Mouse (Mus musculus) spleen, postnatal 14 days (tissue): Measurements from ENCODE around the gene Efemp2.

Experiments
- DNase-seq, 2 experiments: peaks; one replicate each; pipeline ENCODE4 v3.0.0; 2021 to 2022; ENCODE audit warnings: low spot score in 2 of 2

The Efemp2 gene

DNA sequence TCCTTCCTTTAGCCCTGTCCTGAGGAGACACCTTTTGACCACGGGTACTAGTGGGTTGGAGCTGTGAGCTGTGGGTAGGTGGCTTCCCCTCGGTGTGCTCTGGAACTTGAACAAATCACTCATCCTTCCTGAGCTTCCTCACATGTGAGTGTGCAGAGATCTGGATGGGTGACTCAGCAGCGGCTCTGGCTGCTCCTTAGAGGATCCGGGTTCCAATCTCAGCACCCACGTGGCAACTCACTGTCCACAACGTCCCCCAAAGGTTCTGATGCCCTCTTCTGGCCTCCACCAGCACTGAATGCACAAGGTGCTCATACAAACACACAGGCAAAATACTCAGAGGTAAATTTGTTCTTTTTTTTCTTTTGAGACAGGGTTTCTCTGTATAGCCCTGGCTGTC is 22.0 kb upstream of the Efemp2 start:
- no peak for DNase-seq

DNA sequence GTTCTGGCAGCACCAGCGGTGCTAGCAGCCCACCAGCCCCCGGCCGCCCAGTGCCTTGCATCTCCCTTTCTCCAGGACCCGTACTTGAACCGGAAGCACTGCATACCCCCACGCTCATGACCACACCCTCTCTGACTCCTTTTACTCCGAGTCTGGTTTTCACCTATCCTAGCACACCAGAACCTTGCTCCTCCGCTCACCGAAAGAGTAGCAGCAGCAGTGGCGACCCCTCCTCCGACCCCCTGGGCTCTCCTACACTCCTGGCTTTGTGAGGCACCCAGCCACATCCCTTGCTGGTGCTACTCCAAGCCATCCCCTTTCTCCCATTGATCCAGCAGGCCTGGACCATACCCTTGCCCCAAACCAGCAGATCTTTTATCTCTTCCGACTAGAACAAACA is 18.7 kb upstream of the Efemp2 start:
- DNase-seq = no peak

DNA sequence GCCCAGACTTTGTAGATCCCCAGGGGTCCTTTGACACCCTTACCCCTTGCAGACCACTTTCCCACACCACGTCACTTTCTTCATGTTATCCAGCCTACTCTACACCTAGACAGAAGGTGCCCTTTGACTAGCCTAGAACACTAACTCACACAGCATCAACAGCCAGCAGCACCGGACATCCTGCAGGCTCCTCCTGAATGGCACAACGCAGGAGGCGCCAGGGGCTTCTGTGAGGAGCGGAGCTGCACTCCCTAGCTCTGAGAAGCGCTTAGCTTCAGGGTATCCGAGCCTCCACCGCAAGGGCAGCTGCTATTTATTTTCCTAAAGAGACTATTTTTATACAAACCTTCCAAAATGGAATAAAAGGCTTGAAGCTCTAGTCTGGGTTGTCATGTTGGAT is 18.2 kb upstream of the Efemp2 start:
- no peak for DNase-seq

GRCm38 (mm10) chr19:5456241-5456921 is 17.4 kb upstream of the Efemp2 start:
- DNase-seq = no peak

DNA sequence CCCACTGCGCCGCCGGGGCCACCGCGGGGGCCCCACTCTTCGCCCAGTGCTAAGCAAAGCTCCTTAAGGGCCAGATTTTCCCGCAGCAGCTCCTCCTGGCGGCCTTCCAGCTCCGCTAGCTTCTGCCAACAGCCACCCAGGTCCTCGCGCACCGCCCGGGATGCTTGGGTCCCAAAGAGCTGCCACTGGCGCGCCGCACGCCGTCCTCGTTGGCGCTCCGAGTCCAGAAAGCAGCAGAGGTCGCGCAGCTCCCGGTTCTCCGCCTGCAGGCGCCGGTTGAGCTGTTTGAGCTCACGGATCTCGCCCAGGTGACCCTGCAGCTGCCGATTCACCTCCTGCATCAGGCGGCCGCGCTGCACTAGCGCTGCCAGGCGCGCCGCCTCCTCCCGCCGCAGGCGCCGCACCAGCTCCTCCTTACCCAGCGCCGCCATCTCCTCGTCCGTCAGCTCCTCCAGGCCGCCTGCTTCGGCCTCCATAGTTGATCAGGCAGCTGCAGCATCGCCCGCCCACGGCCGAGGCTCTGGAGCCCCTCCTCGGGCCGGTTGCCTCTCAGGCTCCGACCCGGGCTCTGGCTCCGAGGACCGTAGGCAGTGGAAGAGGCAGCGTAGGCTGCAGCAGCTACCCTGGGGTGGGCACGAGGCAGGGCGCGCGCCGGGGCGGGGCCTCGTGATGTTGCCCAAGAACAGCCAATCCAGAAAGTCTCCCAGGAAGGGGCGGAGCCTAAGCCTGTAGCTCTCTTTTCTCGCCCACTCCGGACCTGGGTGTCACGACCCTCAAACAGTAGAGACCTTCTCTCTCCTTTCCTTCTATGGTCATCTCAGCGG is 16.6 kb upstream of the Efemp2 start:
- peak; percentile 78 to 88 for DNase-seq

- DNase-seq = no peak
These were observed 15.9 kb upstream of the Efemp2 start, which contains the start of gene Ccdc85b for GRCm38 (mm10) chr19:5457746-5458442. Gene Ccdc85b (minus strand): TSS chr19:5457894.

DNA sequence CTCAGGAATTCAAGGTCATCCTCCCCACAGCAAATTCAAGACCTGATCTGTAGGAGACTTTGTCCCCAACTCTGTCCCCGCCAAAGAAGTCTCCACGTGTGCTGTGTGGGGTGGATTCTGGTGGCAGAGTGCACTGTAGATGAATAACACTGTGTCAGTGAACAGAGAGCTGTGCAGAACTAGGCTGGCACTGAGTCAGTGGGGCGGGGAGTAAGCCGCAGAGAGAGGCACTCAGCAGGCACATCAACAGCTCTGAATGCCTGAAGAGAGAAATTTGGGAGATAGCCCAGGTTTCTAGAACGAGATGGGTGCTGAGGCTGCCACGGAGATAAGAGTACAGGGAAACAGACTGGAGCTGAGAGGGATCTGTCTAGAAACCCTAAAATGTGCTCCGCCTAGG is 14.7 kb upstream of the Efemp2 start:
- no peak for DNase-seq

DNA sequence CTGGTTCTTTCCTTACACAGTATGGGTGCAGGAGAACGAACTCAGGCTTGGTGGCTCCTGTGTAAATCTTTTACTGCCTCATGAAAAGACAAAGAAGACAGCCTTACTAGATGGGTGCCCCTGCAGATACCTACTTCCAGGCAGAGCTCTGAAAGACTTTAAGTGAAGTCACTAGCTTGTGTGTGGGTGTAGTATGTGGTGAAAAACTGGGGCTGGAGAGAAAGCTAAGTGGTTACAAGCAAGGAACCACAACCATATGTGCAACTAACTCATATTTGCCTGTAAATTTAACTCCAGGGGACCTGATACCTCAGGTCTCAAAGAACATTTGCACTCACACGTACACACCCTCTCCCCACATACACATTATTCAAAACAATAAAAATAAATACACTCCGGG is 13.9 kb upstream of the Efemp2 start:
- no peak for DNase-seq

DNA sequence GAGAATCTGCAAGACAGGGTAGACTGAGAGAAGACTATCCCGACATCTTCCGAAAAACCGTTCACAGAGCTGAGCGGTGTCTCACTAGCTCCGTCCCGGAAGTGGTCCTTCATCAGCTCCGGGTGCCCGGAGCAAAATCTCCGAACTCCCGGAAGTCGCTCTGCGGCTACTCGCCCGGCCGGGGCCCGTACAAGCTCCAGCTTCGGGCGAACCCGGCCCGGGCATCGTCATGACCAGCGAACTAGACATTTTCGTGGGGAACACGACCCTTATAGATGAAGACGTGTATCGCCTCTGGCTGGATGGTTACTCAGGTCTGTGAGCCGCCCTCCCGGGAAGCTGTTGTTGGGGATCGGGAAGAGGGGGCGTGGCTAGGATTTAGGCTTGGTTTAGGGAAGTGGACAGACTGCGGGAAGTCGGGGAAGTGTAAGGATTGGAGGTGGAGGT is 13.3 kb upstream of the Efemp2 start, which contains the start of gene Fibp:
Fibp (plus strand) TSS at position 151 of the 447 bp plus-strand sequence.
- DNase-seq = peak; percentile 69 to 85

- DNase-seq = no peak
These were observed 12.3 kb upstream of the Efemp2 start for GRCm38 (mm10) chr19:5461411-5461810.

- DNase-seq = no peak
These were observed 10.5 kb upstream of the Efemp2 start for GRCm38 (mm10) chr19:5463212-5463611.

DNA sequence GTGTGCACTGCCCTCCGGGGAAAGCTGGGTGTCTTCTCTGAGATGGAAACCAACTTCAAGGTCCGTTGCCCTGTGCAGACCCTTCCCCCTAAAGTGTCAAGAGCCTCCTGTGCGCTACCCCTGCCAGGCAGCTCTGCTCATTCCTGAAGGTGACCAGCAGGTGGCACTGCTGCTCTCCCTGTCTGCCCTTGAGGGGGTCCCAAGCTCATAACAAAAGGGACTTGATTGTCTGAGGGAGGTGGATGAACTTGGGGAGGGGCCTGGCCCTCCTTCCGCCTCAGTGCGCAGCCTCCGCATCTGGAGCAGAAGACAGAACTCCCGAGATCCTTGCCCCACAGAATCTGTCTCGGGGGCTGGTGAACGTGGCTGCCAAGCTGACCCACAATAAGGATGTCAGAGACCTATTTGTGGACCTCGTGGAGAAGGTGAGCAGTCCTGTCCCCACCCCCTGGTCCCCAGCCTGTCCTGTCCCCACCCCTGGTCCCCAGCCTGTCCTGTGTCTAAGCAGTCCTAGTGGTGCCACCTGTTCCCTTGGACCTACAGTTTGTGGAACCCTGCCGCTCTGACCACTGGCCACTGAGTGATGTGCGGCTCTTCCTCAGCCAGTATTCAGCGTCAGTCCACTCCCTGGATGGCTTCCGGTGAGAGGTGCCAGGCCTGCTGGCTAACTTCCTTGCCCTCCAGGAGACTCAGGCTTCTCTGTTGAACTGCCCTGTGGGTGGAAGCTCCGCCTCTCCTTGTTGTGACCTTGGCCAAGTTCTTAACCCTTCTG is 9.8 kb upstream of the Efemp2 start:
- DNase-seq = peak in 1 of 2 experiments; percentile 50

GRCm38 (mm10) chr19:5465037-5465436 is 8.7 kb upstream of the Efemp2 start:
- DNase-seq = no peak

DNA sequence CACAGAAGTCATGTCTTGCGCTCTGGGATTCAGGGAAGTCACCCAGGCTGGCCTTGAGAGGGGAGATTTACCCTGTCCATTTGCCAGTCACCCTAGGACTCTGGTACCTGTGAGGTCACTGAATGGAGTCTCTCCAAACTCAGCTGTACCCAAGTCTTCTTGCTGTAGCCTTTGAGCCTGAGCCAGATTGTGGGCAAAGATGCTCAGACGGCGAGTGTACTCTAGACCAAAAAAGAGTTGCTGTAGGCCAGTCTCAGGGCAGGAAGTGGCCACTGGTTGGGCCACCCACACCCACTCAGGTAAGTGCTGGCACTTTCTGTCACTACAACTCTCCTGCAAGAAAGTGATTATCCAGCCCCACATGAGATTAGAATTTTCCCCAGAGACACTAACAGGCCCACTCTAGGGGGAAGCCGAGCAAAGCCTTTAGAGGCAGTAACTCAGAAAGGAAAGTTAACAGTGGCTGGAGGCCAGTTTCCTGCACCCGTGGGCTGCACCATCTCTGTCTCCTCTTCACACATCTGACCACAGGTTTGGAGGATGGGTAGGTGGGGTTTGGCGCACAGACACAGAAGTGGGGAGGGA is 6.7 kb upstream of the Efemp2 start:
- no peak for DNase-seq

- no peak for DNase-seq
These were observed 5.4 kb upstream of the Efemp2 start, which contains the start of gene Ctsw for GRCm38 (mm10) chr19:5468374-5468773. Gene Ctsw (minus strand): TSS chr19:5468507.

DNA sequence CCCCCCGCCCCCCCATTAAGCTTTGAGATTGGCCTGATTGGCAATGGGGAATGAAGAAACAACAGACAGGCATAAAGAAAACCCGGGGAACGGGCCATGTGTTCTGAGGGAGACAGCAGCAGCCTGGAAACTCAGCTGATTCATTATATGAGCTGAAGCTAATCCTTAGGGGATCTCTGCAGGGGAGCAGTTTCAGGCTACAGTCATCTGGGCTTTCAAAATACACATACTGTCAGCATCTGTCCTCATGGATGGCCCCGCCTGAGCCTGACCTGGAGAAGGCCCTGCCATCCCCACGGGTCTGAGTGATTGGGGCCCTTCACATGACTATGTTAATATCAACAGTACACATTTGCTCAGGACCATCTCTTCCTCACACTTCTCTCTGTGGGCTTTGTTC is 1.9 kb upstream of the Efemp2 start:
- no peak for DNase-seq

- no peak for DNase-seq
These were observed 897 bp upstream of the Efemp2 start for GRCm38 (mm10) chr19:5472857-5473256.

- DNase-seq = no peak
These were observed 721 bp downstream of the Efemp2 start for GRCm38 (mm10) chr19:5474281-5475068.

DNA sequence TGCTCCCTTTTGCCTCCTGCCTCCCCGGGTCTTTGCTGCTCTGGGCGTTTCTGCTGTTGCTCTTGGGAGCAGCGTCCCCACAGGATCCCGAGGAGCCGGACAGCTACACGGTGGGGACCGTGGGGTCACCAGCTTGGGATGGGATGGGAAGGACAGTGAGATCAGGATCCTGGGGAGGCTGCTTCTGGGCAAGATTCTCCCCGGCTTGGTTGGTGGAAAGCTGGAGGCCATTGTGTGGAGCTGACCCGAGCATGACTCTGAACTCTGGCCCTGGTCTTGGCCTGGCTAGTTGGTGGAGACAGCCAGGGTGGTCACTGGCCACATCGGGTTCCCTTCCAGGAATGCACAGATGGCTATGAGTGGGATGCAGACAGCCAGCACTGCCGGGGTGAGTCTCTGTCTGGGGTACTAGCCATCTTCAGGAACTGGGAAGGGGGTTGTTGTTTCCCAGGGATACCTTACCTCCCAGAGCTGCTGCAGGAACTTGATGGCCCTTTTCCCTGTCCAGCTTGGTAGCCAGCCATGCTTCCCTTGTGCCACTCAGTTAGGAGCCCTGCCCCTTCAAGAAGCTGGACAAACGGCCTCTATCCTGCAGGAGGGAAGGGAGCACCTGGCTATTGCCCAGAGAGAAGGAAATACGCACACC is 1.4 kb downstream of the Efemp2 start:
- DNase-seq = no peak
